Mouse (Mus musculus): ENCODE data around the gene Gm10577.

DNA sequence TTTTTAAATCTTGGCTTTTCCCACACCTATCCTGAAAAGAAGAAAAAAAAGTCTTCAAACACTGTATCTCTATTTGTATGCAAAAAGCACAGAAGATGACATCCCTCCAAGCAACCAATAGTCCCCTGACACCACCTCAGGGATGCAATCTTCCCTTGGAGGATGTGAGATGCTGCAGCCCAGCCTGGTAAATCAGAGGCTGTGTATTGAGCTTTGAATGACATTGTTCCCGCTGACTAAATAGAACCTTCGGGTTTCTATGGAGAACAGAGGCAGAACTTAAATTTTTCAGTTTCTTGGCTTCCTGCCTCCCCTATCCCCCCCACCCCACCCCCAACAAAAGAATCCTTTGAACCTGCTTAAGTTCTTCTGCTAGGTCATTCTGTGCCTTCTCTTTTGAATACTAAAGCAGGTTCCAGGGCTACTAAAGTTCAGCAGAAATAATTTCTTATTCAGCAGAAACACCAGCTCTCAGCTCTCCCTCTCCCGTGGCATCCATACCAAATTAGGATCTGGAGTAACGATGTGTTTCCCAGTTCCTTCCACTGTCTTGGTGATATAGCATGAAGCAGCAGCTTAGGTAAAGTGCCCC is 24.3 kb downstream of the Gm10577 start:
- TF ChIP-seq CTCF (IDR thresholded peaks at IDR 0.05; ENCODE audit: low read depth) (no peak), EP300 (IDR thresholded peaks at IDR 0.05; ENCODE audit: low read depth) (no peak)
